Mouse (Mus musculus): ENCODE results near the gene Cd99l2.

GRCm38 (mm10) chrX:71376781-71377180 is 115.9 kb downstream of the Cd99l2 start:
- no peak for TF ChIP-seq CTCF (IDR thresholded peaks at IDR 0.05)
- no peak for TF ChIP-seq EP300 (IDR thresholded peaks at IDR 0.05)
